Mouse (Mus musculus) megakaryocyte, adult 5-6 weeks (primary cell): ENCODE data around the gene Elmsan1. TPM values are rescaled to one million over a fixed set of nuclear protein-coding genes. Genes with fewer than 3 reads are reported as not detected.

Source experiments
- ATAC-seq: 2 replicates; pipeline ENCODE4 v1.8.0; 2016; ENCODE audit warnings: mild to moderate bottlenecking, inconsistent platforms; ENCODE audit not compliant: poor library complexity, severe bottlenecking
- total RNA-seq, 2 experiments: library from RNA; stranded (forward) in 1 of 2; stranded (reverse) in 1 of 2; fragments of 153-499, 151-499 nt in 1 of 2; fragments of 221-1000, 200-1000 nt in 1 of 2; gene quantifications; 2 replicates each; pipeline versions ENCODE4 v1.2.3 to v1.2.4; 2015 to 2017

Elmsan1 gene
- total RNA-seq, 2 experiments from 2014 or later: 17.0 to 27.0 TPM

GRCm38 (mm10) chr12:84153414-84153813 lies 65.3 kb downstream of the Elmsan1 start:
- no peak for ATAC-seq

DNA sequence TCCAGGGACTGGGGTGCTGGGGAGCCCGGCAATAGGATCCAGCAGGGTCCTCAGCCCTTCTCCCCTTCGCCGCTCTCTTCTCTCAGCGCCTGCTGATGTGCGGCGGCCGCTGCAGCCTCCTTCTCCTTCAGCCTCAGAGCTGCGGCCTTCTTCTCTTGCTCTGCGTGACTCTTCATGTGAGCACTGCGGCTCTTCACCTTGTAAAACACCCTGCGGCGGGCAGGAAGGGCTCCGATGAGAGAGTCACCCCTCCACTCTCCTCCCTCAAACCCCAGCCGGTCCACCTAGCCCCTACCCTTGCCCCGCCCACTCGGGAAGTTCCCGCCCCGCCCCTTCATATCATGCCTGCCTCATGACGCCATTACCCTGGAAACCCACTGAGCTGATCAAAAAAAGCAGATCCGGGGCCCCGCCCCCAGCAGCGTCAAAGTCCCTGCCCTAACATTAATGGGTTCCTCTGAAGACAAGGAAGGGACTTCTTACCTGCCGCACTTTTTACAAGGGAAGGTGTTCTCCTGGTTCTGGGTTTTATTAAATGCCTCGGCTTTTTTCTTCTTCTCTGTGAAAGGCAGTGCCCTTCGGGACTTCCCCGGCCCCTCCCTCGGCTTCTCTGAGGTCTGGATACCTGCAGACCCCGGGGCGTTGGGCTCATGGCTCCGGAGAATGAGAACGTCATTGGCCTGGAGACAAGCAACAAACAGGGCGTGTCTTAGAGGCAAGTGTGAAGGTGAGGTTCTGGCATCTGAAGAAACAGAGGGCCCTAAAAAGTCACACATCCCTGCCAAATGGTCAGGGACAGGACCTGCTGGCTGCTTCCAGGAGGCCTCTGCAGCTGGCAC lies 66.1 kb downstream of the Elmsan1 start:
- ATAC-seq: no peak

DNA sequence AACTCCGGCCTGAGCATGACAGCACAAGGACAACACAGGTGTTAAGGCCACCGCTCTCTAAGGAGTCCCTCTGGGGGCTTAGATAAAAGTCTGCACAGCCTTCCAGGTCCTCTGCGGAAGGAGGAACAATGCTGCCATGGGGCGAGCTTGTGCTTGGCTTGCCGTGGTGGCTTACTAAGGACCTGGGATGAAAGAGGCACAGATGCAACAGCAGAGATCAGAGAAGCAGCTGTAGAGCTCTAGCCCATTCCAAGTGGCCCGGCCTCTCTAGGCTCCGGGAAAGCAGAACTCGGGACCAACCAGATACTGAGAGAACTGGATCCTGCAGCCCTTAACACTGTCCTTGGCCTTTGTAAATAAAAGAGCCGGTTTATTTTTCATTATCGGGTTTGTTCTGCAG lies 66.8 kb downstream of the Elmsan1 start:
- ATAC-seq: no peak

DNA sequence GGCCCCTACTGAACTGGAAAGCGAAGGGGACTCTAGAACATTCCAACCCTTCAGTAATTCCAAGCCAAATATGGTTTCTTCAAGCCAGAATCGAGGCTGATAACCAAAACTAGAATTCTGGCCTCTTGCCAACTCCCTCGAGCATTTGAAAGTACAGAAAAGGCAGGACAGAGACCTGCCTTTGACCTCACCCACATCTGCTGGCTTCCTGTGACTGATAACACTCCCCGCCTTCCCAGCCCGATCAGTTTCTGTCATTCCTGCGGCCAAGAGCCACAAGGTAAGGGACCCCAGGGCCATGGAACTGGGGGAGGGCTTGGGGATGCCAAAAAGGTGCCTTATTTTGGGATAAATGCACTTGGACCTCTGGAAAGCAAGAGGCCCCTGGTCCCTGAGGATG lies 67.7 kb downstream of the Elmsan1 start:
- ATAC-seq: no peak

DNA sequence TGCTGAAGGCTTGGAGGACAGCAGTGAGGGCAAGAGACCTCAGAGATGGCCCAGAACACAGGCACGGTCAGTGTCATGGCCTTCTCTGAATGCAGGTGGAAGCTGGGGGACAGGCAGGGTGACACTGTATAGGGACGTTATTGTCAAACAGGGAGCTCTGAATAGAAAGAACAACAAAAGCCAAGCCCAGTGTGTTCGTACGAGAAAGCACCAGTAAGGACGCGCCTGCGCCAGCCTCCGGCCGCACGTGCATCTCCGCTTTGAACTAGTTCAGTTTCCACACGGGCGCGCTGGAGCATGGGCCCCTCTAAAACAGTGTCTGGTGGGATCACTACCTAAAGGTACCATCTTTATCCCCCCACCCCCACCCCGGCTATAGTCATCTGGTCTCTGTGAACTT lies 68.7 kb downstream of the Elmsan1 start:
- ATAC-seq: no peak

- ATAC-seq: no peak
These were observed 70.1 kb downstream of the Elmsan1 start for GRCm38 (mm10) chr12:84148622-84149012.

DNA sequence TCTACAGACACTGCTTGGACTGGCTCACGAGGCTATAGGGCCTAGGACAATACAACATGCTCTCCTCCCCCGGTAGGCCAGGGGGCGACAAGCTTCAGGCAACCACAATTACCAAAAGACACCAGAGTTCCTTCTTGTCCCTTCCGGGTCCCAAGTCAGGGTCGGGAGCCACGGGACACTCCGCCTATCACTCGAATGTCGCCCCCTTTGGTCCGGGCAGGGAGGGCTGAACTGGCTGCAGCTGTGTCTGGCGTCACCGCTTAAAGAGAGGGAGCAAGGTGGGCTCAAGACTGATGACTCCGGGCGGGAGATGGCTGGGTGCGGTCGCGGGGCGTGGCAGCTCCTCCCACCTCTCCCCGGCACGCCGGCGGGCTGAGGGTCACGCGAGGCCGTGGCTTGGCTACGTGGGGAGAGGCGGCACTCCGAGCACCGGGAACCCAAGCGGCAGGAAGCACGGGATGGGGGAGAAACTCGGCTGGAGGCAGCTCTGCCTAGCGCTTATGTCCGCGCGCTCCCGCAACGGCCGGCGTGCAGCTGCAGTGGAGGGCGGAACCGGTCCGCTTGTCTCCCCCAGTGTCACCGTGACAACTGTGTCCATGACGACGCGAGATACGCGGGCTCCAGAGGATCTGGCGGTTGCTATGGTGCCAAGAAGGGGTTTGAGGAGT lies 70.6 kb downstream of the Elmsan1 start, which contains the start of gene Pnma1:
TSS of gene Pnma1 (minus strand) at position 536 of the 668 bp plus-strand sequence.
- peak; percentile 67 for ATAC-seq

- no peak for ATAC-seq
These were observed 76.2 kb downstream of the Elmsan1 start for GRCm38 (mm10) chr12:84142281-84143050.

DNA sequence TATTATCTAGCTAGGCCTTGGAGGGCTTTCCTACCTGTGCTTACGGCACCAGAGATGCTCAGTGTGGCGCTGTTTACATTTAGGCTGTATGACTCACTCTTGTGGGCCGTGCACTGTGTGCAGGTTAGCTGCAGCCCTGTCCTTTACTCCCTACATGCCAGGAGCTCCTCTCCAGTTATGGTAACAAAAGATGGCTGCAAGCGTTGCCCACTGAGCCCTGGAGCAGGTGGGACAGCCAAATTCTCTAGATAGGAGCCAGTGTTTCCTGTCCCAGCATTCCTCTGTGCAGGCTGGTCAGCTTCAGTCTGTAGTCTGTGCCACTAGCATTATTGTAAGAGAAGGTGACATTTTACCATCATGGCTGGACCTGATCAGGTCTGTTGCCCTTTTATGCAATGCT lies 77.4 kb downstream of the Elmsan1 start:
- ATAC-seq: no peak

DNA sequence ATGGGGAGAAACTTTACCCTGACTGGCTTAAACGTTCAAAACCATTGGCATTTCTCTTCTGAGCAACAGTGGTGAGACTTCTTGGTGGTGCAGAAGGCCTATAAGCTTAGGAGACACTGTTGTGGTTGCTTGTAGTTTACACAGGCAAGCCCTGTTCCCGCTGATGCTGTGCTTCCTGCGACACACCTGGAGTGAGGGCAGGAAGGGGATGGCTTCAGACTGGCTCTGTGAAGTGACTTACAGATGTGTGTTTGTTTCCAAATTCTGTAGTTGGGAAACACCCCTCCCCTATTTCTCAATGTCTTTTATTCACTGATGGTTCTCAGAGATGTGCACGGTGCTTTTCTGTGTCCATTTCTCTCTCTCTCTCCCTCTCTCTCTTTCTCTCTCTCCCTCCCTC lies 78.5 kb downstream of the Elmsan1 start:
- ATAC-seq: no peak

DNA sequence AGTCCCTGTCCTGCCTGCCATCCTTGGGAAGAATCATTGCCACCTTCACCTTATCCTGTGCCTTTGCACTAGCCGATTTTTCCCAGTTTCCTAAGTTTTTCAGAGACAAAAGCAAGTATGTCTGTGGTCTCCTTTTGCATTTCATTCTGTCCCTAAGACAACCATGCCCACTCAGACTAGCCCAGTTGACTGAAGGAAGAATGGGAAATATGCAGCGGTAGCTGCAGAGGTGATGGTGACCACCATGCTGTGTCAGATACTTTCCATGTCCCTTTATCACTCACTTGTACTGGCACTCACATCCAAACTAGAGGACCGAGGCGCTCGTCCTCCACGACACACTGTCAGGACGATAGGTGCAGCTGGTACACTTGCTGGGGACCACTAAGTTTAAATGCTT lies 81.5 kb downstream of the Elmsan1 start:
- ATAC-seq: no peak

DNA sequence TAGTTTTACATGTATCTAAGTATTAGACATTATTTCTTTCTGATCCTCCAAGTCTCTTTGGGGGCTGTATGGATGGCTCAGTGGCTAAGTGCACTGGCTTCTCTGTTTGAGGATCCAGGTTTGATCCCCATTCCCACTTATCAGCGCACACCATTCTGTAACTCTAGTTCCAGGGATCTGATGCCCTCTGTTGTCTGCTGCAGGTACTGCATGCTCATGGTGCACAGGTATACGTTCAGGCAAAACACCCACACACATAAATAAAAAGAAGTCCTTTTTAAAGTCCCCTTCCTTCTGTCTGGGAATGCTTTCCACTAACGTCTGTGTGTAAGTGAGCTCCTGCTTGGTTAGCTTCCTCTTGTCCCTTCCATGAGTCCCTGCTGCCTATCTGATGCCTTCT lies 86.4 kb downstream of the Elmsan1 start:
- 0 out of 2 replicates have a peak, but pooled peaks have one; percentile 34 for ATAC-seq

GRCm38 (mm10) chr12:84129931-84130330 lies 88.8 kb downstream of the Elmsan1 start:
- peak; percentile 96 for ATAC-seq

DNA sequence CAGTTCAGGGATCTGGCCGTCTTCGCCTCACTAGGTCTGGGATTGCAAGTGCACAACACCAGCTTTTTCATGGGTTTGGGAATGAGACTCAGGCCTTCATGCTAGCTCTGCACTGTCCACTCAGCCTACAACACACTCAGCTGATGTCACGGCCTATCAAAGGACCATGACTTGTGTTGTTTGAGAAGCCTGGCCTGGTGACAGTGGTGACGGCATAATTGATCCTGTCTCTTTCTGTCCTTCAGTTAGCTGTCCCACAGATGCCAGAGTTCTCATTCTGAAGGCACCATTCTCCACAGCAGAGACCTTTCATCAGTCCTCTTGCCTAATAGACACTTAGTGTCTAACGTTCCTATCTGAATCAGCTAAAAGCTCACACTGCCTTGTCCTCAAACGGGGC lies 90.1 kb downstream of the Elmsan1 start:
- ATAC-seq: no peak

GRCm38 (mm10) chr12:84126899-84127298 lies 91.8 kb downstream of the Elmsan1 start:
- no peak for ATAC-seq

- ATAC-seq: no peak
These were observed 92.8 kb downstream of the Elmsan1 start for GRCm38 (mm10) chr12:84125892-84126291.

DNA sequence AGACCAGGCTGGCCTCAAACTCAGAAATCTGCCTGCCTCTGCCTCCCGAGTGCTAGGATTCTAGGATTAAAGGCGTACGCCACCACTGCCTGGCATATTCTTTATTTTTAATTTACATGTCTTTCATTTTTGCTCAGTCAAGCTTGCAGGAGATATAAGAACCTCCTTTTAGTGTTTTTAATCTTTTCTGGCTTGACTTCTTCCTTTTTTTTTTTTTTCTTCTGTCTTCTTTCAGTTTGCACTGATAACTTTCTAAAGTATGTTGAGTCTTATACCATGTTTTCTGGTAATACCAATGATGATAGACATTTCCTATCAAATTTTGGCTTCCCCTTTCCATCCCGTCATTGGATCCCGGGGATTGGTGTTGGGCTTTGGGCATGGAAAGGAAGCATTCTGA lies 99.1 kb downstream of the Elmsan1 start:
- ATAC-seq: no peak

- peak; percentile 91 for ATAC-seq
These were observed 104.3 kb downstream of the Elmsan1 start, which contains the start of gene Dnal1 for GRCm38 (mm10) chr12:84114153-84114994. Gene Dnal1 (plus strand): TSS chr12:84114366.

DNA sequence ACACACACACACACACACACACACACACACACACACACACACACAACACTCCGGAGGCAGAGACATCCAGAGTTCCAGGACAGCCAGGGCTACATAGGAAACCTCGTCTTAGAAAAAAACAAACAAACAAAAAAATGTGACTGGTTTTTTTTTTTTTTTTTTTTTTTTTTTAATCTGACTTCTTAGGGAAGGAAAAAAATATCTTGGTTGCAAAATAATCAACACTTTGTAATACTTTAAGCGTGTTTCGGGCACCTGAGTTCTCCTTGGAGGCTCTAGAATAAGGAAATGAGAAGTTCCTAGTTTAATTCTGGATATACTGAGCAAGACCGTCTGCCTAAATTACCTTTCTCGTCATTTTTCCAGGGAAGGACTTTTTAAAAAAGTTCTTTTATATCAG lies 105.0 kb downstream of the Elmsan1 start:
- ATAC-seq: no peak

- peak; percentile 49; the same call in 1 of the 2 replicates for ATAC-seq
These were observed 107.9 kb downstream of the Elmsan1 start for GRCm38 (mm10) chr12:84110814-84111213.
